Mouse (Mus musculus) megakaryocyte, embryonic 14.5 days (primary cell): Measurements from ENCODE around the gene Wbp2.

Experiments used
- FLI1 ChIP-seq: IDR thresholded peaks from 2 replicates; pipeline ENCODE4 v1.6.1; 2012; ENCODE audit warnings: low read length, inconsistent platforms, mixed read lengths
- GATA1 ChIP-seq: IDR thresholded peaks from 3 replicates; pipeline ENCODE4 v1.6.1; 2012; ENCODE audit warnings: mixed read lengths, low read length, inconsistent platforms, borderline replicate concordance

DNA sequence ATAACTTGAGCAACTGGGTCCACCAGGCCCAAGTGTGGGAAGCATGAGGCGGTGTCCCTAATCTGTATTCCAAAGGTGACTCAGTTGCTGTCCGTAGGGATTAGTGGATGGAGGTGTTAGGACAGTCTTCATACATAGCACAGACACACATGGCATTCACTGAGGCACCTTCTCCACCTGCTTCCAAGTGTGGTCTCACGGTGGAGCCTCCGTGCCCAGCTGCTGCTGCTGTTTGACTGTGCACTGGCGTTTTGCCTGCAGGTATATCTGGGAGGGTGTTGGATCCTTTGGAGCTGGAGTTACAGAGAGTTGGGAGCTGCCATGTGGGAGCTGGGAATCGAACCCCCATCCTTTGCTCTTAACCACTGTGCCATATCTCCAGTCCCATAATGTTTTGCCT lies 52.2 kb downstream of the Wbp2 start:
- no peak for TF ChIP-seq GATA1
- TF ChIP-seq FLI1 = no peak
